ENCODE assay signal across 15 mouse cellular contexts in genomic region chr5:101359986-101360385, GRCm38 (mm10).
"Had no signal": no experiment of that assay in that cellular context is flagged by ENCODE, and none has a peak within 500 bp of the region (broad histone marks: within the 10 kb centered on the region; RNA-seq: fewer than 3 reads in every experiment).

No protein-coding gene starts in this region.

- H3K9ac ChIP-seq: limb, embryonic 13.5 days; liver, embryonic 15.5 days; midbrain, embryonic 12.5 days; neural tube, embryonic 13.5 days had no signal

- H3K36me3 ChIP-seq: limb, embryonic 13.5 days; liver, embryonic 15.5 days; midbrain, embryonic 12.5 days; neural tube, embryonic 13.5 days had no signal

- H3K4me3 ChIP-seq: limb, embryonic 13.5 days; liver, embryonic 15.5 days; midbrain, embryonic 12.5 days; neural tube, embryonic 13.5 days had no signal

- H3K27me3 ChIP-seq: liver, embryonic 15.5 days had no signal

- ATAC-seq: lung, postnatal 0 days had no signal

- H3K27ac ChIP-seq: kidney, postnatal 0 days; limb, embryonic 13.5 days; liver, embryonic 15.5 days; midbrain, embryonic 12.5 days; neural tube, embryonic 13.5 days had no signal

- H3K4me1 ChIP-seq: liver, embryonic 15.5 days had no signal

- H3K9me3 ChIP-seq: limb, embryonic 13.5 days; liver, embryonic 15.5 days; midbrain, embryonic 12.5 days; neural tube, embryonic 13.5 days had no signal

- H3K4me2 ChIP-seq: limb, embryonic 13.5 days; liver, embryonic 15.5 days; midbrain, embryonic 12.5 days; neural tube, embryonic 13.5 days had no signal

- DNase-seq: kidney, adult 2 months; kidney, postnatal 36 days; layer of hippocampus, adult 9-11 months; layer of hippocampus, postnatal 36 days; left cerebral cortex, postnatal 4 days; lung, adult 2 months; lung, postnatal 4 days; right cerebral cortex, postnatal 25 days; thymus, postnatal 36 days had no signal
